Mouse (Mus musculus) layer of hippocampus, postnatal 25 days (tissue): ENCODE data around the gene Dgkq. TPM values are rescaled to one million over a fixed set of nuclear protein-coding genes. Genes with fewer than 3 reads are reported as not detected.
A peak's percentile ranks its signal among the peaks of the same experiment; 100 is the strongest.

Source experiments
- DNase-seq, 2 experiments: peaks; one replicate each; pipeline ENCODE4 v3.0.0; 2022; ENCODE audit warnings: mixed read lengths in 2 of 2, low spot score in 1 of 2; ENCODE audit errors: extremely low spot score in 1 of 2
- total RNA-seq, 2 experiments: library from RNA; stranded (reverse); gene quantifications; 2 replicates each; pipeline ENCODE4 v1.2.3; 2021

Dgkq gene
- total RNA-seq = 10 to 100 TPM; 44.5 to 54.9 TPM

- DNase-seq = peak; percentile 70 to 74
Measured at GRCm38 (mm10) chr5:108668977-108669936, at the start of gene Dgkq. Dgkq (minus strand) TSS chr5:108669672.

- no peak for DNase-seq
Measured at GRCm38 (mm10) chr5:108718051-108718450, 48.6 kb upstream of the Dgkq start.

GRCm38 (mm10) chr5:108715974-108716373 is 46.5 kb upstream of the Dgkq start:
- no peak for DNase-seq

- DNase-seq = peak in 1 of 2 experiments; percentile 20
Measured at GRCm38 (mm10) chr5:108714149-108714548, 44.7 kb upstream of the Dgkq start.

GRCm38 (mm10) chr5:108713691-108714090 is 44.2 kb upstream of the Dgkq start:
- no peak for DNase-seq

GRCm38 (mm10) chr5:108713096-108713495 is 43.6 kb upstream of the Dgkq start:
- DNase-seq = no peak

- DNase-seq = no peak
Measured at GRCm38 (mm10) chr5:108711968-108712367, 42.5 kb upstream of the Dgkq start.

- DNase-seq = no peak
Measured at GRCm38 (mm10) chr5:108708981-108709731, 39.7 kb upstream of the Dgkq start.

- DNase-seq = no peak
Measured at GRCm38 (mm10) chr5:108708419-108708818, 38.9 kb upstream of the Dgkq start.

- DNase-seq = no peak
Measured at GRCm38 (mm10) chr5:108707758-108708157, 38.3 kb upstream of the Dgkq start.

- no peak for DNase-seq
Measured at GRCm38 (mm10) chr5:108703754-108704626, 34.5 kb upstream of the Dgkq start.

GRCm38 (mm10) chr5:108701341-108702021 is 32.0 kb upstream of the Dgkq start:
- DNase-seq = no peak

GRCm38 (mm10) chr5:108700346-108700745 is 30.9 kb upstream of the Dgkq start:
- DNase-seq = no peak

GRCm38 (mm10) chr5:108697341-108697753 is 27.9 kb upstream of the Dgkq start:
- DNase-seq = peak in 1 of 2 experiments; percentile 38

- no peak for DNase-seq
Measured at GRCm38 (mm10) chr5:108696542-108696941, 27.1 kb upstream of the Dgkq start.

GRCm38 (mm10) chr5:108695861-108696260 is 26.4 kb upstream of the Dgkq start:
- no peak for DNase-seq

GRCm38 (mm10) chr5:108694352-108695261 is 25.1 kb upstream of the Dgkq start:
- DNase-seq = peak in 1 of 2 experiments; percentile 56

- DNase-seq = peak in 1 of 2 experiments; percentile 60
Measured at GRCm38 (mm10) chr5:108693872-108694288, 24.4 kb upstream of the Dgkq start.

- DNase-seq = peak in 1 of 2 experiments; percentile 59
Measured at GRCm38 (mm10) chr5:108692271-108692670, 22.8 kb upstream of the Dgkq start, which contains the start of gene Fgfrl1. Fgfrl1 (plus strand) TSS chr5:108692382.
